Mouse (Mus musculus) cerebellum, adult 11-12 months (tissue): Measurements from ENCODE around the gene Defb15.
"Not testable (repeated sequence)": the region's sequence is repeated elsewhere in the genome, so short reads cannot be mapped to it uniquely, and the experiment has no call there.

ENCODE experiments used
- DNase-seq: peaks from one replicate; pipeline ENCODE4 v3.0.0; 2022

Gene Defb15

DNA sequence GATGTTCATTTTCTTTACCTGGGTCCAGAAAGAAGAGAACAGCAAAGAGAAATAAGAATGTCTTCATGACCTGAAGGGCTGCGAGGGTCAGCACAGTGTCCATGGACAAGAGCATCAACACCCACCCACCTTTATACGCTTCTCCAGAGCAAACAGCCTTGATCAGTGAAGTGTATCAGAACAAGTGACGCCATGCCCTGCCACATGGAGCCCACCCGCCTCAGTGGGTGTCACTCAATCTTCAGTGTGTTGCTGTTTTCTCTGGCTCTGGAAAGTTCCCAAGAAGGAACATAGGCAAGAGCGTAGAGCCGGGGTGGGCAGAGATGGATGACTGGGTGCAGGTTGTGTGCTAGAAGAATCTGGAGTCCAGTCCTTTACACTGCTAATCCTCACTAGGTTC lies at the start of gene Defb15:
Gene Defb15, minus strand, starts transcription at position 101 of the 400 bp plus-strand sequence.
- no peak for DNase-seq

DNA sequence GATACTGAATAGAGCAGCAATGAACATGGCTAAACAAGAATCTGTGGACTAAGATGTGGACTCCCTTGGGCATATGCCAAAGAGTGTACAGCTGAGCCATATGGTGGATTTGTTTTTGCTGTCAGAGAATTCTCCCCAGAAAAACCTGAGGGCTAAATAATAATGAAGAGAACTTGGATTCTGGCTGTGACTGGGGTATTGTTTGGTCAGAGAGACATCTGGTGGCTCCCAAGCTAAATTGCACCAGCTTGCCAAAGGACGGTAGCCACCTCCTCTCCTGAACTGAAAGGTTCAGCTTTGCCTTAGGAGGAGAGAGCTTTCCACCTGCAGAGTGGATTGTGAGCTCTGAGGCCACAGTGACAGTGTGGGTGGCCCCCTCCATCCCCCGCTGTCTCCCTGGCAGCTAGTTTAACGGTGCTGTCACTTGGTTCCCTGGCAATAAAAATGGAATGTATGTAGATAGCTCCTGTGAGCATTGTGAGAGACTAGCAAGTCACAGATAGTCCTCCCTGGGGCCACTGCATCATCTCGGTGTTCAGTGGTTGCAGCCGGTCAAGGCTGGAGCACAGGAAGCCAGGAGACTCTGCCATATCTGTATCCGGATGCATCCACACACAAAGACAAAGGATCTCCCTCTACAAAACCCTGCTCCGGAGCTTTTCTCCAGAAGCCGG lies 49.3 kb upstream of the Defb15 start:
- DNase-seq = peak; percentile 25

DNA sequence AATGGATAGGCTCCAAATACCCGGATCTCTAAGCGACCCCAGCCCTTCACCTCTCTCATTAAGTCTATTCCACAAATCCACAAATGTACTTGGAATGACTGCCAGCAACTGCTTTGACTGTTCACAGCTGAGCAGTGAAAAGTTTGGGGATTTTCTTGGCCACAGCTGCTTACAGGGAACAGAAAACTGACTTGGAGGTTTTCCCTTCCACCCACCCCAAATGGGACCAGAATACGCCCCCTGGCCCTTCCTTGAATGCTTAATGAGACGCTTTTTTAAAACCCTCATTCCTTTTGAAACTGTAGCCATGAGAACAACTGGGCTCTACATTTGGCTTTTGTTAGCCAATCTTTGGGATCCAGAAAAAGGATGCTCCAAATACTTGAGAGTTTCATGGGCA lies 45.7 kb upstream of the Defb15 start:
- DNase-seq = peak; percentile 31

DNA sequence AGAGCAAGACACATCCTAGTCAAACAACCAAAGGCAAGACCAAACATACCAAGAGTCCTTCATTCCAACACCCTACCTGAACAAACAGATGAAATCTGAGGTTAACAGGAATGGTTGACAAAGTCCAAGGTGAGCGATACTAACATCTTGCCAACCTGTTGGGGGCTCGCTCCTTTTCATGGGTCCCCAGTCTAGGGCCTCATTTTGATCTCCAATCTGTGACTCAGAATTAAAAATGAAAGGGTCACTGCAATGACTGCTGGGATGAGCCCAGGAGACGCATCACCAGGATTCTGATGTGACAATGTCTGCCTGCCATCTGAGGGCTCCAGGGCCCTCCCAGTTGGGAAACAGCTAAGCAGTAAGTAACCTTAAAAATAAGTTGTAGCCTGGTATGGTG lies 37.0 kb upstream of the Defb15 start, which contains the start of gene Ccdc70:
Gene Ccdc70, plus strand, starts transcription at position 301 of the 400 bp plus-strand sequence.
- no peak for DNase-seq

DNA sequence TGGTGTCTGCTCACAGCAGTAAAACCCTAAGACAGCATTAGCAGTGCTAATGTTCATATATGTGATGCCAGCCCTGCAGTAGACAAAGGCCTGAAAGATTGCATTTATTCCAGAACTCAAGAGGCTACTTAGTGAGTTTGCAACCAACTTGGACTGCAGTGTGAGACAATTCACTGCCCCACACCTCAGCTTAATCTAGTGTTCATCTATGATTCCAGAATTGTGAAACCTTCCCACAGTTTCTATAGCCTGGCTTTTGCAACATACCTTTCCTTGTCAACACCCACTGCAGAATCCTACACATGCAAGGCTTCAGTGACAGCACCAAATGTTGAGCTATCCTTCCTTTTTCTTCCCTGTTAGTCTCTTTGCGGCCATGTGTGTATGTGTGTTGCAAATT lies 34.1 kb upstream of the Defb15 start:
- no peak for DNase-seq

DNA sequence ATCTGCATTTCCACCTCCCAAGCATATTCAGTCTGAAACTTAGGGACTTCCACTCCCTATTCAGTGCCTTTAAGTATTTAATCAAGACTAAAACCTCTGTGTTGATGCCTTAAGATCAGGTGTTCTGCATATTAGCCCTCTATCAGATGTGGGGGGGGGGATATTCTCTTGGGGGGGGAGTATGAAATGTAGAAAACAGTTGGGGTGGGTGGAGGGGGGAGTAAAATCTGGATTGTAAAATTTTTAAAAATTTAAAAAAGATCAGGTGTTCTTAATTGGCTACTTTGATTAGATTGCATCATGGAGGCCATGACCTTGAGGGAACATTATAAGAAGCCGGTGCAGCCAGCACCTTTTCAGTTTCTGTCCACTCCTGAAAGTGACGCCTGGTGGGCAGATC lies 25.9 kb upstream of the Defb15 start, which contains the start of gene Fam90a1a:
Gene Fam90a1a, plus strand, starts transcription at position 301 of the 400 bp plus-strand sequence.
- no peak for DNase-seq

DNA sequence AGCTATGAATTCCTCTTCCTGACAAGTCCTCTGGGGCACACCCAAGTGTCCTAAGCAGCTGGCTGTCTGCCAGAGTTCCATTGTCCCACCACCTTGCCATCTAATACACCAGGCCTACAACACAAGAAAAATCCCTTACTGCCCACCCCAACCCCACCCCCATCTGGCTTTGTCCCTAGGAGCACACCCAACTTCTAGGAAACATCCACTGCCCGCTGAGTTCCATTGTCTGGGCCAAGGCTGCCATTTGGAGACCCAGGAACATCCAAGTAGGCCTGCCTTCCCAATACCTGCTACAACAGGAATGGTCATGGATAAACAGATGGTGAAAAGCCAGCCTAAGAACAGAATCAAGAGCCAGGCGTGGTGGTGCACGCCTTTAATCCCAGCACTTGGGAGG lies 23.8 kb upstream of the Defb15 start:
- no peak for DNase-seq

DNA sequence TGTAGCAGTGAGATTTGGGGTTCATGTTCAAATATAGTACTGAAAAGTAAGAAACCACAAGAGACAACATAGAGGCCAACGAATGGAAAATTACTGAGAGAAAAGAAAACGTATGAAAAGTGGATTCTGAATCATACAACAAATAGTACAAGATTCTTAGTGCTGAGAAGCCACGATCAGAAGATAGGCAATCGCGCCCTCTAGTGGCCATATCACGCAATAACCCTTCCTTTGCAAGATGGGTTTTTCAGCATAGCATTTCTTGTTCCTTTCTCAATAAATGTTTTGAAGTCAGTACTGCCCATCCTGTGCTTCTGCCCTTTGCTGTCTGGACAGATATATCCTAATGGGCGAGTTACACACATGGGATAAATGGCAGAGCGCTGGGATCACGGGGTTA lies 22.8 kb upstream of the Defb15 start:
- no peak for DNase-seq

DNA sequence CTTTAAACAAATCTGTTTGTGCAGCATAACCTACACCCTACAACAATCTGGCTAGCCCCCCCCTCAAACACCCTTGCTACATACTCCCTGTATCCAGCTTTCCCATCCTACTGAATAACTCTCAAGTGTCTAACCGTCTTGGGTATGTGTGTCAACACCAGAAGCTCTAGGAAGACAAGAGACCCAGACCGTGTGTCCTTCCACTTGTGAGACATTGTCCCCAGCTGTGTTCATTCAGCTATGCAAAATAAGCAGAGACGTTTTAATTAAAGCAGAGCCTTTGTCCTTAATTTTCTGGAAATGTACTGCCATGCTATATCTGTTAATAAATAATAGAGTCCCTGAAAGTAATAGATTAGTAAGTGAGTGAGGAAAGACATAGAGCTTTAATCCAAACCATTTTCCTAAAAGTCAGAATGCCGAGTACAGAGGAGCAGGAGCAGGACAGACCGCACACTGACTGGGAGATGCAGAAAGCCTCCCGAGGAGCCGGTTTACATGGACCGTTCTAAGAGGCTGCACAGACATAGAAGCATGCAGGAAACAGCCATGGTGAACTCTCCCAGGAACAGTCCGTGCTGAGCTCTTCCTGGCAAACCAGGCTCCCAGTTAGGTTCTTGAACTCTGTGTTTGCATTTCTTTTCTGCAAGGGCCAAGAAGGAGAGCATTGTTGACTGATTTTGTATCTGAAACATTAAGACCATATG lies 15.0 kb upstream of the Defb15 start:
- DNase-seq = no peak

DNA sequence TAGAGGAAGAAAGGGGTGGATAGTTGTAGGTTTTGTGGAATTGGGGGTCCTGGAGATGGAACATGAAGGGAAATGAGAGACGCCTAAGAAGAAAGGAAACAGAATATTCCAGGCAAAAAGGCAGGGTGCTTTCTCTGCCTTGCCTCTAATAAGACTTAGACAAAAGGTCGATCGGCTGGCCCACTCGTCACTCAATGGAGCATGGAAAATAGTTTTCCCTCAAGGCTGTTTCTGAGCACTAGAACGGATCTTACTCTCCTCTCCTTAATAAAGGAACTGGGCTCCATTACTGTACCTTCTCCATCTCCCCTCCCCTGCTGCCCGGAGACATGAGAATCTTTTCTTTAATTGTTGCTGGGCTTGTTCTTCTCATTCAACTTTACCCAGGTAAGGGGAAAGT lies 14.0 kb upstream of the Defb15 start, which contains the start of gene Defb13:
Gene Defb13, plus strand, starts transcription at position 301 of the 400 bp plus-strand sequence.
- DNase-seq = no peak

DNA sequence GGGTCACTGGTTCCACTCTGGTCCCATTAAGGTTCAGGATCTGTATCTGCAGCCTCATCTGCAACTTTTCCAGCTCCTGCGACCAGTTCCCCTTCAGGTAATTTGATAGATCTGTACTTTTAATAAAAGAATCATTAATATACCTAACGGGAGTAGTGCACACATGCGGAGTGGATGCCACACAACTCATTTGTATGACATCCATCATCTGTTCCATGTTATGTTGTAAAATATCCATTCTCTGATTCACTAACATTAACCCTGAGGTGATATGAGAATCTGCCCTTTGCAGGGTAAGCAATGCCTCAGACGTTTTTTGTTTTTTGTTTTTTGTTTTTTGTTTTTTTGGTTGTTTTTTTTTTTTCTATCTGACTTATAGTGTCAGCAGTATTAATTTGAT lies 5.5 kb upstream of the Defb15 start, which contains the start of gene Defb35:
Gene Defb35, plus strand, starts transcription at position 301 of the 400 bp plus-strand sequence.
- DNase-seq = not testable (repeated sequence)

DNA sequence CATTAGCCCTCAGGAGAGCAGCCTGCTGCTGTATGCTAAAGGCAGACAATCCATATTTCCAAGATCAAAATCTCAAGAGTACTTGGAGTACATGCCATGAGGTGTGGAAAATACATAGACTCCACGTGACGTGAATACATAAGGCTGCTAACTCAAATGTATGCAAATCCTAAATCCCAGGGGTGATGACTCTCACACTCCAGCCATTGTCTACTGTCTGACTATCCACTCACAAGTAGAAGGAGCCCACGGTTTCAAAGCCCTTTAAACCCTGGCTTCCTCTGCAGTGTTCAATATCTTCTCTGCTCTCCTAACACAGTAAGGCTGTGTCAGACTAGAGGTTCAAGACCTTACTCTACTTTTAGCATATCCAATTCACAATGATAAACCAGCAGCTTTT lies 1.8 kb downstream of the Defb15 start:
- not testable (repeated sequence) for DNase-seq

DNA sequence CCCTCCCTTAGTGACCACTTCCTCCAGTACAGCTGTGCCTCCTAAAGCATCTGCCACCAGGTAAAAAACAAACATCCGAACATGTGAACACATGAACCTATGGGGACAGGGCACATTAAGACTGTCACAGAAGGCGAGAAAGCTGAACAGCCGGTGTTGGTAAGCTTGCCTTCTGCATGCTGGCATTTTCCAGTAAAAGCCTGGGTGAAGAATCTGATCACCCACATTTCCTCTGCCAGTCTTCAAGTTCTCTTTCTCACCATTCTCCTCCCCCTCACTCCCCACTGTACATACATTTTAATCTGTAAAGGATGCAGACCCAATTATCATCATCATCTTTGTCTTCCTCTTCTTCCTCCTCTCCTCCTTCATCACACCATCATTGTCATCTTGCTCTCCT lies 16.9 kb downstream of the Defb15 start:
- no peak for DNase-seq

DNA sequence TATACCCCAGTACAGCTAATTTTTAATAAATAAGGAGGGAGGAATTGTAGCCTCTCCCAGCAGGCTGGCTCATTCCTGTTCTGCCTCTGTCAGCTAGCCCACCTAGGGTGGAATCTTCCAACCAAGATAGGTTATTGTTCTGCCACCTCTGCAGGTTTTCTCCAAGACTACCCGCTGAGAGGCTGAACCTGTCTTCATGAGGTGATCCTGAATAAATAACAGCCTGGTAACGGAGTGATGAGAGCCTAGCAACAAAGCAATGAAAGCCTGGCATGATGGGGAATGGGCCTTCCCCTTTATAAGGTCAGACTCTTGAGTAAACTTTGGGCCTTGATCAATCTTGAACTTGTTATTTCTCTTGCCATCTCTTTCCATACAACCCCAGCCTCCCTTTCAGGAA lies 20.0 kb downstream of the Defb15 start:
- no peak for DNase-seq

DNA sequence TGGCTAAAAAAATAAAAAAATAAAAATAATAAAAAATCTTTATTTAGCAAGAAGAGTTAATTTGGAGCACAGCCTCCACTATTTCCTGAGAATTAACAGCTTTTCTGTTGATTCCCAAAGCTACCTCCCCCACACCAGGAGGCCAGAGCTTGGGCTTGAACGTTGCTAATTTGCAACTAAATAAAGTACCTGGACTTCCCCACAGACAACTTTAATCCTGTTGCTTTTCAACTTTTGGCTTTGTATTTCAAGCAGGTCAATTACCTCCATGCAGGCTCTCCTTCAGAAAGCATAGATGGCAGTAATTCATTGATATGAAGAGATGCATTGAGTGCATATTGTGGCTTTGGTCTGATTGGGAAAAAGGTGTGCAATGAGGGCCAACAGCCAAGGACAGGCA lies 20.6 kb downstream of the Defb15 start:
- no peak for DNase-seq

DNA sequence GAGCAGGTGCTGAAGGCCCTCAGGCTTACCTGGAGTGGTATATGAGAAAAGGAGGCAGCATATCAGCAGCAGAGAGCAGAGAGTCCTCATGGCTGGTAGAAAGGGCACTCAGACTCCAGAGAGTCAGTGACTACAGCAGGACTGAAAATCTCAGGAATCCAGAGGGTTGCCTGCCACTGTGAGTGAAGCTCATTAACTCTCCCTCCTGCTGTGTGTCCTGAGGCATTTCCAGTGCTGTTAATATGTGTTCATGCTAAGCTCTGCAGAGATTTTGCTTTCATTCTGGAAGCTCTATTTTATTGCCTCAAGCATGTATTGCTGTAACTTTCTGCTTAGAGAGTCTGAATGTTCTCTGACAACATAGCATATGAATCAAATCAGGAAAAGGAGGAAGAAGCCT lies 26.2 kb downstream of the Defb15 start, which contains the start of gene Defb11:
Gene Defb11, minus strand, starts transcription at position 123 of the 400 bp plus-strand sequence.
- DNase-seq = not testable (repeated sequence)

DNA sequence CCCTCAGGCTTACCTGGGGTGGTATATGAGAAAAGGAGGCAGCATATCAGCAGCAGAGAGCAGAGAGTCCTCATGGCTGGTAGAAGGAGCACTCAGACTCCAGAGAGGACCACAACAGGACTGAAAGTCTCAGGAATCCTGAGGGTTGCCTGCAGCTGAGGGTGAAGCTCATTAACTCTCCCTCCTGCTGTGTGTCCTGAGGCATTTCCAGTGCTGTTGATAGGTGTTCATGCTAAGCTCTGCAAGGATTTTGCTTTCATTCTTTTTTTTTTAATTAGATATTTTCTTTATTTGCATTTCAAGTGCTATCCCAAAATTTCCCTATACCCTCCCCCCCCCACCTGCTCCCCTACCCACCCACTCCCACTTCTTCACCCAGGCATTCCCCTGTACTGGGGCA lies 47.2 kb downstream of the Defb15 start, which contains the start of gene Defb9:
Gene Defb9, minus strand, starts transcription at position 101 of the 400 bp plus-strand sequence.
- not testable (repeated sequence) for DNase-seq
